Mouse (Mus musculus) hindlimb bud, embryonic 11.5 days (tissue): ENCODE measurements around the gene Tma7.

Experiments used
- DNase-seq: peaks from one replicate; pipeline ENCODE4 v3.0.0-alpha.2; 2012; ENCODE audit warnings: low read depth, low spot score; ENCODE audit errors: extremely low spot score

The Tma7 gene

DNA sequence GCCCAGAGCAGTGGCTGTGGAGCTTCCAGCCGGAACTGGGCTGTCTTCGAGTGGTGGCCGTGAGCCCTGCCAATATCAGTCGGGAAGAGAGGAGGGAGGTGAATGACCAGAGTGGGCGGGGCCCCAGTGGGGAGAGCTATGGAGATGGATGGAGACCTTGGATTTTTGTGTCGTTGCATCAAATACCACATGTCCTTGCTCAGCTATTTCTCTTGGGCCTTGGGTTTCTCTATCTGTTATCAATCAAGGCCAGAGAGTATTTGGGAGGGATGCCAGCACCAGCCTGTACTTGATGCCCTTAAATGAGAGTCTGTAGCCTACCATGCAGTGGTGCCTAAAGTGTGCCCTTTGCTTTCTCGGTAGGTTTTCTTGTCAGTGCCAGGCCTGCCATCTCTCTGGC lies 20.9 kb upstream of the Tma7 start:
- no peak for DNase-seq

DNA sequence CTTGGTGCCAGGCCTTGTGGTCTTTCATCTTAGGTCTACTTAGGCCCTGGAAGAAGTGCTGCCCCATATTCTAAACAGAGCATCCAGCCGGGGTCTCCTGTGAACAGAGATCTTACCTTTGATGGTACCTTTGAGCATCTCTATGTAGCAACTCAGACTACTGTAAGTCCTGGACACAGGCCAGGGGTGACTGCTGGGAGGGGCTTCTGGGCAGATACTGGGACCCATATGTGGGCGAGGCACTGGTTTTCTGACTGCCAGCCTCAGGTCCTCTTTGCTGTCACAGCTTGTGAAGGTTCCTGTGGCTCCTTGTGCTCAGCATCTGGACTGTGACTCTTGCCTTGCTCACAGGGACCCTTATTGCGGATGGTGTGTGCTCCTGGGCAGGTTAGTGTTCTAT lies 20.2 kb upstream of the Tma7 start:
- no peak for DNase-seq

- no peak for DNase-seq
Measured at GRCm38 (mm10) chr9:109101933-109102445, 19.6 kb upstream of the Tma7 start.

DNA sequence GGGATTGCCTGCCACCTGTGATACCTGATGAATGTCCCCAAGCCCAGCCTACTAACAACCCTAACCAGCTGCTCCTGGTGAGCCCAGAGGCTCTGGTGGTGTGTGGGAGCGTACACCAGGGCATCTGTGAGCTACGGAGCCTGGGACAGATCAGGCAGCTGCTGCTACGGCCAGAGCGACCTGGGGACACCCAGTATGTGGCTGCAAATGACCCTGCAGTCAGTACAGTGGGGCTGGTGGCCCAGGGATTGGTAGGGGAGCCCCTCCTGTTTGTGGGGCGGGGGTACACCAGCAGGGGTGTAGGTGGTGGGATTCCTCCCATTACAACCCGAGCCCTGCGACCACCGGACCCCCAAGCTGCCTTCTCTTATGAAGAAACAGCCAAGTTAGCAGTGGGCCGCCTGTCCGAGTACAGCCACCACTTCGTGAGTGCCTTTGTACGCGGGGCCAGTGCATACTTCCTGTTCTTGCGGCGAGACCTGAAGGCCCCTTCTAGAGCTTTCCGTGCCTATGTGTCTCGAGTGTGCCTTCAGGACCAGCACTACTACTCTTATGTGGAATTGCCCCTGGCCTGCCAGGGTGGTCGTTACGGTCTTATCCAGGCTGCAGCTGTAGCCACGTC lies 18.0 kb upstream of the Tma7 start:
- no peak for DNase-seq

- no peak for DNase-seq
Measured at GRCm38 (mm10) chr9:109098969-109099368, 16.6 kb upstream of the Tma7 start.

DNA sequence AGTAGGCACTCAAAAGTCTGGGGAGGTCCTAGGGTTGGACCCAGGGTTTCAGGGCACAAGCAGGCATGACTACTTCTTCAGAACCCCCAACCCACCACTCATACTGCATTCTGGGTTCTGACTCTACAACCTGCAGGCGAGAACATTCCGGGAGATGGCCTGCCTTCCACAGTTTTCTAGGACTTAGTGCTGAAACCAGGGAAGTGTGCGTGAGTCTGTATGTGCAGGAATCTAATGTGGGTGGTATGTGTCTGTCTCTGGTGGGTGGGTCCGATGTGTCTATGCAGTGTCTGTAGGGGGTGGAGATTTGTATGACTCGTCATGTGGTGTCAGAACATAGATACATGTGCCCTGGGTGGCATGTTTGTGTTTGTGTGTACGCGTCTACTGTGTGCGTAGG lies 16.0 kb upstream of the Tma7 start:
- DNase-seq: no peak

DNA sequence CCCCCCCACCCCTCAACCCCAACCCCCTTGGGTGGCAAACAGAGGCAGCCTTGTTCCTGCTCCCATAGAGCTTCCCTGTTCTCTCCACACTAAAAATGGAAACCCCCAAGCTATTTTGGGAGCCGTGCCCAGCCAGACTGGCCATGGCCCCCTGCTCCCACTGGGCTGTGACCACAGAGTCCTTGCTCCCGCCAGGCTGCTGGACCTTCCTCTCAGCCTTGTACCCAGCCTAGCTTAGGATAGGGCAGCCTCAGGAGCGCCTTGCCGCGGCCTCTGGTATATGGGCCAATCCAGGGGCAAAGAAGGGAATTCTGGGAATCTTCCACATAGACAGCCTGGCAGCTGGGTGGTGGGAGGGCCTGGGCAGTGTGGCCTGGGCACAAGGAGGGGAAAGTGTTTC lies 15.4 kb upstream of the Tma7 start:
- no peak for DNase-seq

- DNase-seq: no peak
Measured at GRCm38 (mm10) chr9:109097291-109097690, 14.9 kb upstream of the Tma7 start.

GRCm38 (mm10) chr9:109096856-109097255 lies 14.5 kb upstream of the Tma7 start:
- DNase-seq: no peak

DNA sequence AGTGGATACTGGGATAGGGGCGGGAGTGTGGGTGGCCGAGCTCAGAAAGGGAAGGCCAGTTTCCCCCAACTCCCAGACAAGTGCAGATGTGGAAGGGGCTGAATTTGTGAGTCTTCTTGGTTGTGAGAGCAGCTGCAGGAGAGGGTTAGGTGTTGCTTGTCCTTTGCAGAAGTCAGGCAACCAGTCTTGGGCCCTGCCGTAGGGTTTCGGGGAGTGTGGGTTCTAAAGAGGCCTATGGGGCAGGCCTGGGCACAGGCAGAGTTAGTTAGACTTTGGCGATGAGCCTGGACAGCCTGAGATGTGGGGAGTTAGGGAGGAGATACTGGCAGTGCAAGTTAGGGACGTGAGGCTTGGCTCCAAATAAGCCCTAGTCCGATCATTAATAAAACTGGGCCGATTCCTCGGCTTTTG lies 13.9 kb upstream of the Tma7 start:
- DNase-seq: no peak

- no peak for DNase-seq
Measured at GRCm38 (mm10) chr9:109095137-109095982, 13.0 kb upstream of the Tma7 start, which contains the start of gene Plxnb1. TSS of gene Plxnb1 (plus strand) at chr9:109095389.

GRCm38 (mm10) chr9:109094553-109095136 lies 12.3 kb upstream of the Tma7 start:
- no peak for DNase-seq

GRCm38 (mm10) chr9:109093786-109094552 lies 11.6 kb upstream of the Tma7 start:
- no peak for DNase-seq

- DNase-seq: no peak
Measured at GRCm38 (mm10) chr9:109092799-109093198, 10.4 kb upstream of the Tma7 start.

- no peak for DNase-seq
Measured at GRCm38 (mm10) chr9:109091802-109092201, 9.4 kb upstream of the Tma7 start.

DNA sequence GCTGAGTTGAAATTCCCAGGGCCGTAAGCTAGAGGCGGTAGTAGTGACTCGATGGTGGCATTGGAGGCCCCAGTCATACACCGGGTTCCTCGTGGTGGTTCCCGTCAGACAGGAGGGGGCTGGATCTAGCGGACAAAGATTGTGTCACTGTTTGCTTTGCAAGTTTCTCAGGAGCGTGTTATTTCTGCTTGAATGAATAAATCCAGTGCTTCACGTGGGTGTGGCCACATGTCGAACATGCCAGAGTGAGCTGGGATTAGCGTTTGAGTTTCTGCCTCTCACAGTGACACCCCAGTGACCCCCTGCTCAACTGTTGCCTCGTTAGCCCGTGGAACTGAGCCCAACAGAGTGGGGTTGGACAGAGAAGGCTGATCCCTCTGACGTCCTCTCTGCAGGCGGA lies 8.1 kb upstream of the Tma7 start:
- DNase-seq: no peak

GRCm38 (mm10) chr9:109087987-109088386 lies 5.6 kb upstream of the Tma7 start:
- DNase-seq: no peak

DNA sequence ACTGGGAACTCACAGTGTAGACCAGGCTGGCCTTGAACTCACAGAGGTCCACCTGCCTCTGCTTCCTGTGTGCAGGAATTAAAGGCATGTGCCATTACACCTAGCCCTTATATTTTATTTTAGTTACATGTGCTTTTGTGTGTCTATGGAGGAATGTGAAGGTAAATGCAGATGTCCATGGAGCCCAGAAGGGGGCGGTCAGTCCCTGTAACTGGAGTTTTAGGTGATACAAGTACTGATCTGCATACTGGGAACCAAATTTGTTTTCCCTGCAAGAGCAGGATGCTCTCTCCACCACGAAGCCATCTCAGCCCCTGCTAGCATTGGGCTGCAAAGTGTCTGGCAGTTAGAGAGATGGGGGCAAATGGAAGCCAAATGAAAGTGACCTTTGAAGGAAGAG lies 2.5 kb upstream of the Tma7 start:
- no peak for DNase-seq

GRCm38 (mm10) chr9:109081749-109082123 lies 651 bp downstream of the Tma7 start:
- no peak for DNase-seq

GRCm38 (mm10) chr9:109080516-109080915 lies 1.9 kb downstream of the Tma7 start:
- no peak for DNase-seq
